Mouse (Mus musculus) testis, adult 2 months (tissue): ENCODE results near the gene Cacng2.

Experiments used
- CTCF ChIP-seq: fragments of 200-500 bp; IDR thresholded peaks from 2 replicates; pipeline ENCODE4 v1.5.1; 2012; ENCODE audit warnings: low read depth, mild to moderate bottlenecking, inconsistent platforms, low read length, moderate library complexity; ENCODE audit not compliant: control insufficient read depth, insufficient read depth, insufficient replicate concordance
- POLR2A ChIP-seq: fragments of 200-500 bp; IDR thresholded peaks from 2 replicates; pipeline ENCODE4 v1.6.1; 2012; ENCODE audit warnings: low read depth, mild to moderate bottlenecking, inconsistent platforms, low read length, moderate library complexity; ENCODE audit not compliant: control insufficient read depth

DNA sequence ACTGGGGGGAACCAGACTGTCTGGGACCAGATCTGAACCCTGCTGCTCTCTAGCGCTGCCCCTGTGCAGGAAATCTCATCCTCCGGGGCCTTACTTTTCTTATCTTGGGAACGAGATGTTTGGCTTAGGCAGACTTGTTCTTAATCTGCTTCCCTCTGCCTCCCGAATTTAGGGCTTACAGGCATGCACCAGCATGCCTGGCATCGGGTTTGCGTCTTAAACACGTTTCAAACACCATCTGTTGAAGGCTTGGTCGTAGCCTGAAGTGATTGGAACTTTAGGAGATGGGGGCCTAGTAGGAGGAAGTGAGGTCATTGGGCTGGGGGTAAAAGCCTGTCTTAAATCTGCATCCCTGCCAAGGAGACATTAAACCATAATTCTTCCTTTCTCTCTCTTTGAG lies 89.9 kb downstream of the Cacng2 start:
- TF ChIP-seq CTCF (no peak), POLR2A (no peak)
